Mouse (Mus musculus): ENCODE results near the gene Sh3kbp1. TPM values are rescaled to one million over a fixed set of nuclear protein-coding genes. Genes with fewer than 3 reads are reported as not detected.

Sh3kbp1 gene
- total RNA-seq, 2 experiments from 2014 or later = 41.5 to 45.2 TPM

DNA sequence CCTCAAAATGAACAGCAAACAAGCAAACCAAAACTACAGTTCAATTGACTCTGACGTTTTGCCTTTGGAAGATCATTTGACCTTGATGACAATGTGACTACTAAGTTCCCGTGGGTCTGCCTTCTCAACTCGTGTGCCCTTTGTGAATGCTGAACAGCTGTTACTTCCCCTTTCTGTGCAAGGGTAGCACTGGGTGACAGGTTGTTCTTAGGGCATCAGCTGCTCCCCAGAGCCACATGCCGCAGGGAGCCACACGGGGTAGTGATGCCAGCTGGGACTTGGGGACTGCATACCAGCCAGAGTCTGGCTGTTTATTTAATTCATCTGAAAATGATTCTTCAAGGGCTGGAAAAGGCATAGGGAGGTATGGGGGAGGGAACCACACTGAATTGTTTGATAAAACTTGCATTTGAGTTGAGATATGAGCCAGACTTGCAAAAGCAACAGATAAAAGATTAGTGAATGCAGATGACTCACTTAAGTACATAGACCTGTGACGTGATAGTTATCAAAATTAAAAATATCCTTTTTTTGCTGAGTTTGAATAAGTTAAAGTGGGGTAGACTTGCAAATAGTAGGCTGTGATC lies 108.5 kb downstream of the Sh3kbp1 start:
- no peak for DNase-seq (ENCODE audit: low spot score in 2 of 2)

DNA sequence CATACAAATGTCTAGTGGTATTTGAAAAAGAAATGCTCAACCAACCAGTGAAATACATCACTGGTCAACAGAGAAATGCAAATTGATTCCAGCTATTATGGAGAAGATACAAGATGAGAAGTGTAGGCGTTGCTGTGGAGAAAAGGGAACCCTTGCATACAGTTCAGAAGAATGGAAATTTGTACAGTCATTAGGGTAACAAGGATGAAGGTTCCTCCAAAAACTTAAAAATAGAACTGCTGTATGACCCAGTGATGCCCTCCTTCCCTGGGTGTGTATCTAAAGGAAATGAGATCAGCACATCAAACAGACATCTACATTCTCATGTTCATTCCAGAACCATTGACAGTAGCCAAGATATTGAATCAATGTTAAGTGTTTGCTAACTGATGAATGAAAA lies 110.3 kb downstream of the Sh3kbp1 start:
- DNase-seq (ENCODE audit: low spot score in 2 of 2) = no peak

DNA sequence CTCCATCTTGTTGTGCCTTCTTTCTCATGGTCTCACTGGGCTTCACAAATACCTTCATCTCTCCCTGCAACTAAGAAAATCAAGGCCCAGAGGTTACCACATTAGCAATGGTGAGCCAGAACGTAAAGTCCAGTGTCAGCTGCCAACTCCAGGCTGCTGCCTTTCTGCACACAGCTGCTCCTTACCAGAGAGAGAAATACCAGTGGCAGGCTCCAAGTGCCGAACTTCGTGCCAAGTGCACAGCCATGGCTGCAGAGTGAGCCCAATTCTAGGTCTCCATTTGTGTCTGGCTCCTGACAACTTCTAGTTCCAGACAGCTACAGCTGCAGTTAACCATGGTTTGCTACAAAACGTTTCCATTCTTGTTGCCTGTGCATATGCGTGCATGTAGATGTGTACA lies 117.0 kb downstream of the Sh3kbp1 start:
- DNase-seq (ENCODE audit: low spot score in 2 of 2) = peak in 1 of 2 experiments; percentile 58

DNA sequence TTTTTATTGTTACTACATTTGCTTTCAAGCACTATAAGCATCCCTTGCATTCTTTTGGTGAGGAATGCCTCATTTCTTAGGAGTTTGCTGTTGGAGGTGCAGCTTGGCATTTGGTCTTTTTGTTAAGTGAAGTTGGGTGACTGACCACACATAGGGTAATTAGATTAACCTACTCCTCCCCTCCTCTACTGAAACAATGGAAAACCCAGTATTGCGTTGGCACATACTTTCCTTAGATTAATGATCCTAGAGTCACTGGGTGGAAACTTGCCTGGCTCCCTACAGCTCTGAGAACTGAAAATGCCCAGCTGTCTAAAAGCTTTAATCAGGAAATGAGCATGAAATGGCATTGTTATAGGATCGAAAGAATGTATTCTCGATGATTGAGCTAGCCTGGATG lies 117.5 kb downstream of the Sh3kbp1 start:
- DNase-seq (ENCODE audit: low spot score in 2 of 2) = no peak

DNA sequence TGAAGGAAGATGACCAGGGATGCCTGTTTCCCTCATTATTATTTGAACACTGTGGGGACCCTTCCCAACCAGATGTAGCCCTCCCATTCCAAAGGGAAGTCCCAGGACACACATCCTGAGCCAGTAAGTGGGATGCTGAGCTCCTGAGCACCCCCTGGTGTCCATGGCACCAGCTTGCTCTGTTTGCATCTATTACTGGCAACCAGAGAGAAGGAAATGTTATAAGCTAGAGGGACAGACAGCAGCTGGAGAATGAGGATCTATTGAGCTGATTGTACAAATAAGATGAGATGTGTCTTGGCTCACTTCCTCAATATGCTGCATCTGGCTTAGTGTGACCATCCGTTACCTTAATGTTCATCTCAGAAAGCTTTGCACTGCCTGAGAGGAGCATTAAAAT lies 124.8 kb downstream of the Sh3kbp1 start:
- peak in 1 of 2 experiments; percentile 32 for DNase-seq (ENCODE audit: low spot score in 2 of 2)

DNA sequence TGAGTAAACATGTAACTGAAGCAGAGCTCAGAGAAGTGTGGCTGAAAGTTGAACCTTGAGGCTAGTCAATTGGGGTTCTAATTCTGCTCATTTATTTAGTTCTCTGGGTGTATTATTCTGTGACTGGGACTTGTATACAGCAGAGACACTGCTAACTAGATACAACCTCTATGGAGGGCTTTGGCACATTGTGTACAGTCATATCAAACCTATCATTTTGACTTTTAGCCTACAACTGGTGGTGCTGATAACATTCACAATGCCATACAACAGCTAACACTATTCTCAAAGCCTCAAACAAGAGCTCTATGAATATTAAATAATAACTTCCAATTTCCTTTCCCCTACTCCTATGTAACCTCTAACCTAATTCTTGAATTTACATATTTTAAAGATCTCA lies 129.2 kb downstream of the Sh3kbp1 start:
- no peak for DNase-seq (ENCODE audit: low spot score in 2 of 2)

DNA sequence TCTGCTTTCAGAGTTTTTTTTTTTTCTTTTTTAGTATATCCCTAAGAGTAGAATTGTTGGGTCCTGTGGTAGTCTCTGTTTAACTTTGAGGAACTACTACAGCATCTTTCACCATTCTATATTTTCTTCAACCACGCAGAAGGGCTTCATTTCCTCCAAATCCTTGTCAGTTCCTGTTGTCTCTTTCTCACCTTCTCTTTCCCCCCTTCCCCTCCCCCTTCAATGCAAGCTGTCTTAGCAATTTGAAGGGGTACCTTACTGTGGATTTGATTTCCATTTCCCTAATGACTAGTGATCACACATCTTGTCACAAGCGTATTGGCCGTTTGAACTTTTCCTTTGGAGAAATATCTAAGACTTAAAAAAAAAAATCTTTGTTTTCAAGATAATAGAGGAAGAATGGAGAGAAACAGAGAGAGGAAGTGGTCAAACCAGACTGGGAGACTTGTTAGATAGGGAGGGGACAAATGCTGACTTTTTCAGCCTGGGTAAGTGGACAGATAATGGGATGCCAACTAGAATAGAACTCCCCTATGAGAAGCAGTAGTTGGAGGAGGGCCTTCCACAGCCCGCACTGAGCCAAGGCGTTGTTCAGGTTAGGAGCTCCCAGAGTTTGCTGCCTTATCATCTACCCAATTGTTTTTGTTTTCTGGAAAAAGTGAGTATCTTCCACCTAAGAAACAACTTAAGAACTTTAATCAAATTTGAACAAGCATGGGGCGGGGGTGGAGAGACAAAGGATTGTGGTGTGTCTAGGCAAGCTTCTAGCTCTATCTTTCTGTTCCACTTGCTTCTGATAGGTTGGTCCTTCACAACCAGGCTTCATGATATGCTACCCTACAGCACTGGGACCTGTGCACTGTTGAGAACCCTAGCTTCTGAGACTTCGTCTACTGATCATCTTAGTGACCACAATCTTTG lies 130.1 kb downstream of the Sh3kbp1 start:
- no peak for DNase-seq (ENCODE audit: low spot score in 2 of 2)

DNA sequence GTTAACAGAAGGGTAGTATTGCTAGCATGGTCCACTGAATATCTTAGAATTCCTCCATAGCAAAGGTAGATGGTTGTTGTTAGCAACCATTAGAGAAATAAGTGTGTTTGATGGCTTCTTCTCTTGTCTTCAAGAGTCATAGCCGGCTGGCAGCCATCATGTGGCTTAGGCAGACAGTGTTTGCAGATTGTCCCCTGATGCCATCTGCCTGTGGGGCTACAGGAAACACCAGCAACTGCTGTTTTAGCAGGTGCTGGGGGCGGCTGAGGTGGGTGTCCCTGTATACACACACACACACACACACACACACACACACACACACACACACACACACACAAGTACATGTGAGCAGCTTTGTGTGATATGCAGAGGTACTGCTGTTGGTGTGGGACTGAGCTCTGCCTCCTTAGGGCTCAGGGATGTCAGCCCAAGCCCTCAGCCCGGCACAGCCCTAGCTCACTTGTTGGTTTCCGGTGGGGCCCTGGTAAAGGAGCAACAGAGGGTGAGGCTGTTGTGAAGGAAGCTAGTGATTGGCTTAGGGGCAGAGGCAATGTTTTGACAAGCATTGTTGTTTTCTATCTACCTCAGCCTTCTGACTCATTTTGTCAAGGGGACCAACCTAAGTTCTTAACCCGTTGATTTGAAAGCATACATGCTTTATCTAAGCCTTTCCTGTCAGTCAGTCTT lies 130.9 kb downstream of the Sh3kbp1 start:
- DNase-seq (ENCODE audit: low spot score in 2 of 2) = no peak

DNA sequence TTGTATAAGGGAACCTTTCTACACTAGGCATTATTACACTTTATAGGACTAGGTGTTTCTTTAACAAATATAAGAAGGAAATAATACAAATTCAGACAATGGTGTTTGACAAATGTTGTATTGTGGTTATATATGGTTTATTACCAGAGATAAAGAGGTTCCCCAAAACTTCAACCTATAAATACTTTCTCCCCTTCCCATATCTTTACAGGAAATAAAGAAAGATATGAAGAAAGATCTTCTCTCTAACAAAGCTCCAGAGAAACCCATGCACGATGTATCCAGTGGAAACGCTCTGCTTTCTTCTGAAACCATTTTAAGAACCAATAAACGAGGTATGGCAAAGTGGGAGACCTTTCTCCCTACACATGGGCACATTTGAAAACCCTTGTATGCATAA lies 136.7 kb downstream of the Sh3kbp1 start:
- no peak for DNase-seq (ENCODE audit: low spot score in 2 of 2)

DNA sequence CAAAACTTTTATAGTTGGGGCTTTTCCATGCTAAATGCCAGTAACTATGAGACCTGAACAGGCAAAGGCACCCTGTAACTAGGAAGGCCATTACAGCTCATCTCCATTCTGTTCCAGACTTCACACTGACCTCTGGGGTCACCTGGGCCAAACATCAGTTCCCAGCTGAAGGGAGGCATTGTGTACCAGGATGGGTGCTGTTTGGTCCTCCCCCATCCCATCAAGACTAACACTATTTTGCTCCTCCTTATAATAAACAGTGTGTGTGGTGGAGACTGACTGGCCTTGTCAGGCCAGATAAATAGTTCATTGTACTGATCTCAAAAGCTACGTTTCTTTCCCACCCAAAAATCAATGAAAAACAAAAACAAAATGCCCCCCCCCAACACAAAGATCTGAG lies 138.8 kb downstream of the Sh3kbp1 start:
- no peak for DNase-seq (ENCODE audit: low spot score in 2 of 2)

DNA sequence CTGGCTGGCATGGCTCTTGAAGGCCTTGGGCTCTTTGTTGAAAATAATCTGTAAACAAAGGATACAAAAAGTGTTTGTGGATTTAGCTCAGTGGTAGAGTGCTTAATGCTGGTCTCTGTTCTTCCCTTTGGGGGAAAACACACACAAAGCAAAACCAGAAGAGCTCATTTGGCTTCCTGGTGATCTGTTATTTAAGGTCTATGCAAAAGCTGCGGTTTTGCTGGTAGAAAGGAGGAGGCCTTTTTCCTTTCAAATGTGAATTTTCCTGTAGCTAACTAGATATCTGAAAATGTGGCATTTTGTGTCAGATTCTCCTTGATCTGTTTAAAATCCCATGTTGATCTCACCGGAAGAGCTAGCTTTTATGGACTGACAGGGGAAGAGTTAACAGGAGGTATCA lies 141.9 kb downstream of the Sh3kbp1 start:
- DNase-seq (ENCODE audit: low spot score in 2 of 2) = no peak

DNA sequence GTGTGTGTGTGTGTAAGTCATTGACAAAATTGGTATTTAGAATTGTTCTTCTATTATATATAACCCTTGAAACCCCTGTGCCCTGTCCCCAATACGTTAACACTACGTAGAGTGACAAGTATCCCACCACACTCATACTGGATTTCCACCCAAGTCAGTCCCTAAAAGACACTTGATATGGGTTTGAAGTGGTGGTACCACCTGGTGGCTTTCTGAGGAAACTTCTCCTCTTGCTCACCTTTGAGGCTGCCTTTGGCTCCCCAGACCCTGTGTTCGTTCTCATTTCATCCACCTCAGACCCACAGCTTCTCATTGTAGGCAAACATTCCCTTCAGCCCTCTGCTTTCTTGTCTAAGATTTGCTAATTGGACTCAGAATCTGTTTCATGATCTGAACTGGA lies 142.7 kb downstream of the Sh3kbp1 start:
- DNase-seq (ENCODE audit: low spot score in 2 of 2) = no peak

DNA sequence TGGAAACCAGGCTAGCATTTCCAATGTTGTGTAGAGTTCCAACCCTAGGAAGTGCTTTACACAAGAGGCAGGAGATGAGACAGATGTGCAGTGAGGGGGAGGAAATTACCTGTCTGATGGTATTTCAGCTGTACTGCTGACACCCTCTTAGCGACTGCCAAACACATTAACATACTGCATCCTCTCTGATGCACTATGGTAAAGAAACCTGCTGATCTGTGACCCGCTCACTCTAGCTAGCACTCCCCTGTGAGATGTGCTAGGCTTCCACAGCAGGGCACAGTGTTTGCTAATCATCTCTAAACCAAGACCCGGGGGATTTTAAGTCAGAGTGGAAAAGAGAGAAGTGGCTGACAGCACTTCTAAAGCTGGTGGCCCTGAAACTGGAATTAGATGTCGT lies 145.1 kb downstream of the Sh3kbp1 start:
- no peak for DNase-seq (ENCODE audit: low spot score in 2 of 2)

DNA sequence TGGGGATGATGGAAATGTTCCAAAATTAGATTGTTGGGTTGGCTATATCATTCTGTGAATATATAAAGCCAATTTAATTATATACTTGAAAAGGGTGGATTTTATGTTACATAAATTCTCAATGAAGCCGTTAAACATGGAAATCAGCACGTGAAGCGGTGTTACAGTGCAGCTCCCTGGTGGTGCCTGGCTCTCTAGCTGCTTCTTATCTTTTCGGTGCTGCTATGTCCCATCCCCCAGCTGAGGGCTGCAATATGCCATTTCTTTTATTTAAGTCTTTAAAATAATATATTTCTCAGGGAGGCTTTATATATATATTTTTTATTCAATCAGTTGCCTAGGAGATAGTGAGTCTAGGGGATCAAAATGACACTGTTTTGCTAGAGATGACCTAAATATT lies 148.0 kb downstream of the Sh3kbp1 start:
- no peak for DNase-seq (ENCODE audit: low spot score in 2 of 2)

DNA sequence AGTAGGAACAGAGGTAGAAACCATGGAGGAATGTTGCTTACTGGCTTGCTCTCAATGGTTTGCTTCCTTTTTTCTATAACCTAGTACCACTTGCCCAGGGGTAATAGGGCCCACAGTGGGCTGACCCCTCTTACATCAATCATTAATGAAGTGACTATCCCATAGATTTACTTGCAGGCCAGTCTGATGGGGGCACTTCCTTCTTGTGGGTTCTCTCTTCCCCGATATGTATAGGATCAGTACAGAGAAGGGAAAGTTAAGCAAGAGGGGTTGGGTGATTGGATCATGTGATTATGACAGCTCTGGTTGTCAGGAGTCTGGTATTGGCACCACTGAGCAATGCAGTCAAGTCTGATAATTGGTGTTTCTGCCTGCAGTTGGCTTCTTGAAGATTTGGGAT lies 151.7 kb downstream of the Sh3kbp1 start:
- no peak for DNase-seq (ENCODE audit: low spot score in 2 of 2)

DNA sequence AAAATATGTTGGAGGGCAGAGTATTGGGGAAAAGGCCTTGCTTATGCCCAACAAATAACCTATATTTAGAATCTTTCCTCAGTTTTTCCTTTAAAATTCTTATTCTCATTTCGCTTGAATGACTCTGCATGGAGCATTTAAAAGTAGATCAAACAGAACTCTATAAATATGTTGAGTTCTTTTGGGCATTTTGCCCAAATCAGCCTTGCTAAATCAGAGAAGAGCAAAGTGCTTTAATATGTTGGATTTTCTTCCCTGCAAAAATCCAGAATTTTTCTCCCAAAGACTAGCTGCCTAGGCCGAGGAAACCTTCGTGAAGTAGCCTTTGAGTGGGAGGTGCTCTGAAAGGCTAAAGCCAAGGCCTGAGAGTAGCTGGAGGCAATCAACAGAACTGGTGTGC lies 163.4 kb downstream of the Sh3kbp1 start:
- DNase-seq (ENCODE audit: low spot score in 2 of 2) = no peak

DNA sequence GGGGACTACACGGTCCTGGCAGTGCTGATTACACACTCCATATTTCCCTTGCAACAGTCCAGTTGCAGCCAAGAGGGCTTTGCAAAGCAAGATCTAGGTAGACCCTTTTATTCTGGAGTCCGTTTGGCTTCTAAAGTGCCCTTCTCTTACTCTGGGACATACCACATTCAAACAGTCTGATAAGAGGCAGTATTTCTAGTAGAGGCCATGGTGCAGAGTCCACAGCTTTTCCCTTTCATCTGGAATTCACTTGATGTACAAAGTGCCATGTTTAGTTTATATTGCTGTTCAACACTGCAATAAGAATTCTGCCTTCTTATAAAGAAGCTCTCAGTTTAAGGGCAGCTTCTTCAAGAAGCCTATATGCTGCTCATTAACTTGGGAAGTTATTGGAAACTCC lies 168.5 kb downstream of the Sh3kbp1 start:
- no peak for DNase-seq (ENCODE audit: low spot score in 2 of 2)

DNA sequence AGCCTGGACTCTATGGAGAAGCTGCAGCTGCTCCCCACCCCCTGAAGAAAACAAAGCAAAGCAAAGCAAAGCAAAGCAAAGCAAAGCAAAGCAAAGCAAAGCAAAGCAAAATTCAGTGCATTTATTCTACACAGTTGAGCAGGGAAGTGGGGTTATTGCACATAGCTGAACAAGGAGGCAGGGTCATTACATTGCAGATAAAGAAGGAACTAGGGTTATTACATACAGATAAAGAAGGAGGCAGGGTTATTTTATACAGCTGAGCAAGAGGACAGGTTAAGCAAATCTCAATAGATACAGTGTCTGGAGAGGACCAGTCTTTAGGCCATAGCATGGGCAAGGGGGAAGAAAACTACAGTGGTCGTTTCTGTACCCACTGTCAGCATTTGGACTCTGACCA lies 177.3 kb downstream of the Sh3kbp1 start:
- DNase-seq (ENCODE audit: low spot score in 2 of 2) = no peak

DNA sequence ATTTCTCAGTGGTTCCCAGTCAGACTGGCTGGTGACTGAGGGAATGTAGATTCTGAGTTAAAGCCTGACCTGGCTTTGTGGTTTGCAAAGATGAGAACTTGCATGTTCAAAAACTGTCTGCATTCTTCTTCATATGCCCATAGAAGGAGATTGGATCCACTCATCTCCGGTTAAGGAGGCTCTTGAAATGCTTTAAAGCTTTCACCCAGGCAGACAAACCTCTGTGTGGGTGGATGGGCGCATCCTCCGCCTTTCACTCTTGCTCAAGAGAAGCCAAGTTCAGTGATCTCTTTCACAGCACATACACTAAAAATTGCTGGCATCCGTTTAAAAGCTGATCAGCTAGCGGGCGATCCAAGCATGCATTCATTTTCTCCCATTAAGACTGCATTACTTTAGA lies 182.4 kb downstream of the Sh3kbp1 start:
- no peak for DNase-seq (ENCODE audit: low spot score in 2 of 2)

DNA sequence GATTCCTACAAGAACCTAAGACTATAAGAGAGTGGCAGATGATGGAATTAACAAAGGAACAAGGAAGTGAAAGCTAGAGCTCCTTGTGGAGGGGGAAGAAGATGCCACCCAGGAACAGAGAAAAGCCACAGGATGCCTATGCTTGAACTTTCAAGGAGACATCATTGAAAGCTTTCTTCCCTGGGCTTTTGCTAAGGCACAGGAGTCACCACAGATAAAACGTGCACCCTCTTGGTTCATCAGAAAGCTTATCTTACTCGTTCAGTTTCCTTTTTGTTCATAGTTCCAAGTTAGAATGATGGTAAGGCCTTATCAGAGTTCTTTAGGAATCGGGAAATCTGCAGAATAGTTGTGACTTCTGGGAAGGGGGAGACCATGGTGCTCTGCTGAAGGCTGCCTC lies 183.4 kb downstream of the Sh3kbp1 start:
- DNase-seq (ENCODE audit: low spot score in 2 of 2) = no peak

DNA sequence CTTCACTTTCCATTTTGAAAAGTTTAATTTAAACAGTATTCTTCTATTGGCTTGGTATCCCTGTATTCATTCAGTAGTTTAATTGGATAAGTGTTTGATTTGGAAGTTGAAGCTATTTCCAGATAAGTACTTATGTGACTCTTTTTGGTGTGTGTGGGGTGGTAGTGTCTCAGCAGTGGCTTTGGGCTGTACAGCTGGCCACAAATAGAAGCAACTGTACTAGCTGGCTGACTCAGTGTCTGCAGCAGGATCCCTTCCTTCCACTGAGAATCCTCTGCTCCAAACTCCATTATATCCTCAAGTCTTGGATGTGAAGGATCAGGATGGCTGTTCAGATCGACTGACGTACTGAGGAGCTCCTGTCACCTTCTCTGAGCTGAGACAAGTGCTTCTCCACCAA lies 190.4 kb downstream of the Sh3kbp1 start:
- DNase-seq (ENCODE audit: low spot score in 2 of 2) = no peak

DNA sequence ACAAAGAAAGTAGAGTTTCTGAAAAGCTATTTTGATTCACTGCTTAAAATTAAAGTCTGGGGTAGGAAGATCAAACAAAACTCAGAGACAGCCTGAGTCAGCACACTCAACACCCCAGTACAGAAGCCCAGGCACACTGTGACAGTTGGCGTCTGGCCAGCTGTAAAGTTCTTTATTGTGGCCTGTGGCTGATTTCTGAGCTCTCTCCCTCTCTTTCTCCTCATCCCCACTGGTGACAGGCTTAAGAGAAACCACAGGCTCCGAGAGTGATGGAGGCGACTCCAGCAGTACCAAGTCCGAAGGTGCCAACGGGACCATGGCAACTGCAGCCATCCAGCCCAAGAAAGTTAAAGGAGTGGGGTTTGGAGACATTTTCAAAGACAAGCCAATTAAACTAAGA lies 201.1 kb downstream of the Sh3kbp1 start:
- no peak for DNase-seq (ENCODE audit: low spot score in 2 of 2)

Data from gastrocnemius, postnatal 4 days (tissue).